Mouse (Mus musculus): ENCODE measurements at regions not wholly inside any gene's neighbourhood (a gene's known extent, or its start where the extent isn't known, plus 50 kb on each side); places are given as distances from the start of the nearest gene placed in this dataset.
A peak's percentile ranks its signal among the peaks of the same experiment; 100 is the strongest.

- ATAC-seq (ENCODE audit: low FRiP score, low read depth) = no peak
- Histone ChIP-seq H3K4me1 (no peaks in the 10 kb centered on the region), H3K9me3 (no peaks in the 10 kb centered on the region), H3K4me3 (no peak overlapping the region), H3K4me2 (replicated peaks) (no peak overlapping the region), H3K9ac (replicated peaks) (no peak overlapping the region), H3K27ac (replicated peaks) (no peak overlapping the region), H3K36me3 (no peaks in the 10 kb centered on the region), H3K27me3 (no peaks in the 10 kb centered on the region)
- WGBS = 75% methylated on average over 6 of the region's 6 CpGs
These were observed 114.8 kb upstream of the Fam49a start for GRCm38 (mm10) chr12:12147088-12147687.

GRCm38 (mm10) chr12:12147847-12148246 is 114.1 kb upstream of the Fam49a start:
- Histone ChIP-seq H3K4me1 (no peaks in the 10 kb centered on the region), H3K27ac (replicated peaks) (no peak overlapping the region), H3K4me2 (replicated peaks) (no peak overlapping the region), H3K9me3 (no peaks in the 10 kb centered on the region), H3K4me3 (no peak overlapping the region), H3K36me3 (no peaks in the 10 kb centered on the region), H3K9ac (replicated peaks) (no peak overlapping the region), H3K27me3 (no peaks in the 10 kb centered on the region)
- ATAC-seq (ENCODE audit: low FRiP score, low read depth) = no peak
- WGBS = 73% methylated on average over 3 of the region's 3 CpGs

- WGBS = 65% methylated on average over 3 of the region's 3 CpGs
These were observed 113.1 kb upstream of the Fam49a start for GRCm38 (mm10) chr12:12148659-12149399.

GRCm38 (mm10) chr12:12164411-12164810 is 97.5 kb upstream of the Fam49a start:
- H3K9ac ChIP-seq (replicated peaks) = no peak overlapping the region
- H3K4me1 ChIP-seq = no peaks in the 10 kb centered on the region
- no peak for ATAC-seq (ENCODE audit: low FRiP score, low read depth)
- H3K9me3 ChIP-seq = no peaks in the 10 kb centered on the region
- WGBS = 71% methylated on average over 1 of the region's 1 CpGs
- H3K4me3 ChIP-seq = no peak overlapping the region
- H3K27ac ChIP-seq (replicated peaks) = no peak overlapping the region
- H3K36me3 ChIP-seq = no peaks in the 10 kb centered on the region
- no peaks in the 10 kb centered on the region for H3K27me3 ChIP-seq
- no peak overlapping the region for H3K4me2 ChIP-seq (replicated peaks)

More at GRCm38 (mm10) chr12:12148659-12149399, 113.1 kb upstream of the Fam49a start:
- H3K9me3 ChIP-seq = no peaks in the 10 kb centered on the region
- H3K4me2 ChIP-seq (replicated peaks) = no peak overlapping the region
- no peak overlapping the region for H3K4me3 ChIP-seq
- no peaks in the 10 kb centered on the region for H3K4me1 ChIP-seq
- H3K27me3 ChIP-seq = no peaks in the 10 kb centered on the region
- ATAC-seq (ENCODE audit: low FRiP score, low read depth) = peak; percentile 52; the same call in 1 of the 2 replicates
- H3K9ac ChIP-seq (replicated peaks) = no peak overlapping the region
- H3K27ac ChIP-seq (replicated peaks) = no peak overlapping the region
- H3K36me3 ChIP-seq = no peaks in the 10 kb centered on the region

- Histone ChIP-seq H3K4me1 (no peaks in the 10 kb centered on the region), H3K4me2 (replicated peaks) (no peak overlapping the region), H3K9ac (replicated peaks) (no peak overlapping the region), H3K4me3 (no peak overlapping the region), H3K9me3 (no peaks in the 10 kb centered on the region), H3K27ac (replicated peaks) (no peak overlapping the region), H3K36me3 (no peaks in the 10 kb centered on the region), H3K27me3 (no peaks in the 10 kb centered on the region)
- ATAC-seq (ENCODE audit: low FRiP score, low read depth) = no peak
- 91% methylated on average over 2 of the region's 2 CpGs for WGBS
These were observed 91.4 kb upstream of the Fam49a start for GRCm38 (mm10) chr12:12170581-12170980.

- WGBS = 81% methylated on average over 6 of the region's 6 CpGs
- no peak for ATAC-seq (ENCODE audit: low FRiP score, low read depth)
These were observed 89.7 kb upstream of the Fam49a start for GRCm38 (mm10) chr12:12172087-12172823.

GRCm38 (mm10) chr12:12176331-12177263 is 85.3 kb upstream of the Fam49a start:
- no peaks in the 10 kb centered on the region for H3K9me3 ChIP-seq
- H3K4me3 ChIP-seq = peak overlapping the region; percentile 31
- H3K4me2 ChIP-seq (replicated peaks) = peak overlapping the region; percentile 49
- peak; percentile 85 for ATAC-seq (ENCODE audit: low FRiP score, low read depth)
- no peaks in the 10 kb centered on the region for H3K36me3 ChIP-seq
- no peaks in the 10 kb centered on the region for H3K27me3 ChIP-seq
- no peak overlapping the region for H3K9ac ChIP-seq (replicated peaks)
- 18% methylated on average over 13 of the region's 13 CpGs for WGBS
- peaks cover 13% of the 10 kb centered on the region for H3K4me1 ChIP-seq
- no peak overlapping the region for H3K27ac ChIP-seq (replicated peaks)

More at GRCm38 (mm10) chr12:12172087-12172823, 89.7 kb upstream of the Fam49a start:
- H3K4me3 ChIP-seq = no peak overlapping the region
- H3K4me2 ChIP-seq (replicated peaks) = no peak overlapping the region
- no peaks in the 10 kb centered on the region for H3K9me3 ChIP-seq
- H3K9ac ChIP-seq (replicated peaks) = no peak overlapping the region
- peaks cover 8% of the 10 kb centered on the region for H3K4me1 ChIP-seq
- no peak overlapping the region for H3K27ac ChIP-seq (replicated peaks)
- no peaks in the 10 kb centered on the region for H3K27me3 ChIP-seq
- H3K36me3 ChIP-seq = no peaks in the 10 kb centered on the region

- H3K4me1 ChIP-seq = peaks cover 13% of the 10 kb centered on the region
- H3K9me3 ChIP-seq = no peaks in the 10 kb centered on the region
- peak; percentile 5; the same call in 1 of the 2 replicates for ATAC-seq (ENCODE audit: low FRiP score, low read depth)
- no peaks in the 10 kb centered on the region for H3K27me3 ChIP-seq
- H3K4me3 ChIP-seq = no peak overlapping the region
- H3K36me3 ChIP-seq = no peaks in the 10 kb centered on the region
- no peak overlapping the region for H3K4me2 ChIP-seq (replicated peaks)
- no peak overlapping the region for H3K9ac ChIP-seq (replicated peaks)
- 60% methylated on average over 6 of the region's 6 CpGs for WGBS
- H3K27ac ChIP-seq (replicated peaks) = no peak overlapping the region
These were observed 84.5 kb upstream of the Fam49a start for GRCm38 (mm10) chr12:12177264-12178043.

GRCm38 (mm10) chr12:12178391-12178790 is 83.5 kb upstream of the Fam49a start:
- no peak overlapping the region for H3K4me3 ChIP-seq
- no peak overlapping the region for H3K9ac ChIP-seq (replicated peaks)
- no peaks in the 10 kb centered on the region for H3K27me3 ChIP-seq
- H3K36me3 ChIP-seq = no peaks in the 10 kb centered on the region
- no peaks in the 10 kb centered on the region for H3K9me3 ChIP-seq
- no peak overlapping the region for H3K27ac ChIP-seq (replicated peaks)
- peaks cover 13% of the 10 kb centered on the region for H3K4me1 ChIP-seq
- WGBS = 77% methylated on average over 2 of the region's 2 CpGs
- H3K4me2 ChIP-seq (replicated peaks) = no peak overlapping the region
- ATAC-seq (ENCODE audit: low FRiP score, low read depth) = no peak

- H3K4me2 ChIP-seq (replicated peaks) = no peak overlapping the region
- H3K9ac ChIP-seq (replicated peaks) = no peak overlapping the region
- H3K4me3 ChIP-seq = no peak overlapping the region
- no peaks in the 10 kb centered on the region for H3K36me3 ChIP-seq
- ATAC-seq (ENCODE audit: low FRiP score, low read depth) = no peak
- peaks cover 13% of the 10 kb centered on the region for H3K4me1 ChIP-seq
- no peaks in the 10 kb centered on the region for H3K27me3 ChIP-seq
- no peaks in the 10 kb centered on the region for H3K9me3 ChIP-seq
- WGBS = 69% methylated on average over 10 of the region's 10 CpGs
- no peak overlapping the region for H3K27ac ChIP-seq (replicated peaks)
These were observed 82.6 kb upstream of the Fam49a start for GRCm38 (mm10) chr12:12179292-12179865.

GRCm38 (mm10) chr12:12180986-12181385 is 81.0 kb upstream of the Fam49a start:
- Histone ChIP-seq H3K9ac (replicated peaks) (no peak overlapping the region), H3K4me2 (replicated peaks) (no peak overlapping the region), H3K36me3 (no peaks in the 10 kb centered on the region), H3K27me3 (no peaks in the 10 kb centered on the region), H3K4me3 (no peak overlapping the region), H3K4me1 (peaks cover 13% of the 10 kb centered on the region), H3K9me3 (no peaks in the 10 kb centered on the region), H3K27ac (replicated peaks) (no peak overlapping the region)
- no peak for ATAC-seq (ENCODE audit: low FRiP score, low read depth)
- 97% methylated on average over 1 of the region's 1 CpGs for WGBS

Data from midbrain, embryonic 12.5 days (tissue).